Mouse (Mus musculus): ENCODE results near the gene Il27ra. TPM values are rescaled to one million over a fixed set of nuclear protein-coding genes. Genes with fewer than 3 reads are reported as not detected.

The Il27ra gene
- total RNA-seq, 2 experiments from 2014 or later = 0.90 to 1.9 TPM

DNA sequence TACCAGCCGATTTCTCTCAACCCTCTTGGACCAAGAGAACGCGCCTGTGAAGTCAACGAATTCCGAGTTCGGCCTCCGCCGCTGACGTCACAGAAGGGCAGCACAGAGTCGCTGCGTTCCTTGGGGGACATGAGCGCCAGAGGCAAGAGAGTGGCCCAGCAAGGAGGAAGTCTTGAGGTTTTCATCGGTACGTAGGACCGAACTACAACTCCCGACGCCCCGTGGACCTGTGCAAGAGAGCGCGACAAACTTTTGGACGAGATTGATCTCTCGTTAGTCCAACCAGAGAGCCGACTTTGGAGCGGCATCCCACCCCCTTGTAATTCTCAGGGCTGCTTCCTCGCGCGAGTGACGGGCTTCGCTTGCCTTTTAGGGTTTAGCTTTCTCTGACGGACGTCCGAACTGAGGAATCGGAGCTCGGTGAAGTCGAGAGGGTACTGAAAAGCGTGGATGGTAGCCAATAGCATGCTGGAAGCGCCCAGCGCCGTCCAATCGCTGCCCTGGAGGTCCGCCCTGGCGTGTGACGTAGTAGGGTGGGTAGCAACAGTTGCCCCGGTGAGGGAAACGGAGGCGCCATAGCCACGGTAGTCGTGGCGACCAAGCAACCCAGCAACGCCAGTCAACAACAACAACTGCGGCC, 24.0 kb upstream of the Il27ra start, which contains the start of gene Rfx1:
TSS of gene Rfx1 (plus strand) at position 544 of the 640 bp plus-strand sequence.
- ATAC-seq (replicated peaks; ENCODE audit: poor library complexity, severe bottlenecking) = peak; percentile 82

DNA sequence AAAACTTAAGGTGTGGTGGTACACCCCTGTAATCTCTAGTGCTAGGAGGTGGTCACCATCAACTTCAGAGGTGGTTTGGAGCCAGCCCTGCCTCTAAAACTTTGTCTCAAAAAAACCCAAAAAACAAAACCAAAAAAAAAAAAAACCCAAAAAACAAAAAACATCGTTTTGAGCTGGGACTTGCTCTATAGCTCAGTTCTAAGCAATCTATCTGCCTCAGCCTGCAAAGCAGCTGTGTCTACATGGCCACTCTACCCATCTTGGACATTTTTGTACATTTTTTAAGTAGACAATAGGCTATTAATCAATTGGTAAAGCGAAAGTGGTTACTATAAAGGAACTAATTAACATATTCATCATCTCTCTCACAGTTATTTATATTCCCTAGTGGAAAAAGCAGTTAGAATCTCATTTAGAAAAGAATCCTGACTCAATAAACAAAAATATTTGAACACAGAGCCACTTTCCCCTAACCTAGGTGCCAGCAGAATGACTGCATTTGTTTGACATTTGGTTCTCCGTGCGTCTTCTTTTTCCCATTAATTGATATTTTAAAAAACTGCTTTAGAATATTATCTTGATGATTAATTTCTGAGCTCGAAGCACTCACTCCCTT, 23.2 kb upstream of the Il27ra start:
- ATAC-seq (replicated peaks; ENCODE audit: poor library complexity, severe bottlenecking) = no peak

DNA sequence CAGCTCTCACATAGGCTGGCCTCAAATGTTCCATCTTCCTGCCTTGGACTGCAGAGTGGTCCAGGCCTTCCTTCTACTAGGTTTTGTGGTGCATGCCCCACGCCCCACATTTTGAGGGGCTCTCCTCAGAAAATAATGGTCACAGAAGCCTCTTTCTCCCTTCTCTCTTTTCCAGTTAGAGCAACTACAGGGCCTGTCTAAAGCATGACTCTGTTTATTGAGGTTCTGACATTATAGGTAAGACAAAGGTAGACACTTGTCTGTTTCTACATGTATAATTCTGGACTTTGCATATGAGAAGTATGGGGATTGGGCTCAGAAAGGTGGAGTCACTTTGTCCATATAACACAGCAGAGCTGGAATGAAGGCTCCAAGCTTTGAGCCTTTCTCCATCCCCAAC, 22.6 kb upstream of the Il27ra start, which contains the start of gene Gm10643:
TSS of gene Gm10643 (minus strand) at position 101 of the 400 bp plus-strand sequence.
- no peak for ATAC-seq (replicated peaks; ENCODE audit: poor library complexity, severe bottlenecking)

DNA sequence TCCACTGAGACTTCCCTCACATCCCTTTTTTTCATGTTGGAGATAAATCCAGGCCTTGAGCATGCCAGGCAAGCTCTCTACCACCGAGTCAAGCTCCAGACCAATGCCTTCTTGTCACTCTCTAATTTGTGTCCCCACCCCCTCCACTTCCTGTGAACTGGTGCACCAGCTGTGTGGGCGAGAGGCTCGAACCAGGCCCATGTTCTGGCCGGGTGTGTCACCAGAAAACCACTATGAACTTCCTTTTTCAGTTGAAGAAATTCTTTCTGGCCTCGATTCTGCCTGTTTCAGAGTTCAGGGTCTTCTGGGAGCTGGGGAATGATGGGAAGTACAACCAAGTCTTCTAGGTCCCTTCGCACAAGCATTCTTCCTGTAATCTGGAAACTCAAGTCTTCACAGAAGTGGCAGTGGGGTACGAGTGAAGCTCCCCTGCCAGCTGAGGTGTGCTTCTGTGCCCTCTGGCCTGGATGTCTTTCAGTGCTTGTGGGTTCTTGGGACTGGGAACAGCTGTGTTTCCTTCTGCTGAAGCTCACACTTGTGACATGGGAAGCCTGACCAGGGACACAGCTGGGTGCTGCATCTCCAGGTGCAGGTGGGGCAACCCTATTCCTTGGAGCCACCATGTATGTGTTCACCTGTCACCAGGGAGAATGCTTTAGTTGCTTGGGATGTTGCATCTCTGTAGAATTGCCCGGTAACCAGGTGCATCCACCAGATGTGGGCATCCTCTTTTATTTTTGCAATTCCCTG, 21.6 kb upstream of the Il27ra start:
- peak; percentile 18 for ATAC-seq (replicated peaks; ENCODE audit: poor library complexity, severe bottlenecking)

DNA sequence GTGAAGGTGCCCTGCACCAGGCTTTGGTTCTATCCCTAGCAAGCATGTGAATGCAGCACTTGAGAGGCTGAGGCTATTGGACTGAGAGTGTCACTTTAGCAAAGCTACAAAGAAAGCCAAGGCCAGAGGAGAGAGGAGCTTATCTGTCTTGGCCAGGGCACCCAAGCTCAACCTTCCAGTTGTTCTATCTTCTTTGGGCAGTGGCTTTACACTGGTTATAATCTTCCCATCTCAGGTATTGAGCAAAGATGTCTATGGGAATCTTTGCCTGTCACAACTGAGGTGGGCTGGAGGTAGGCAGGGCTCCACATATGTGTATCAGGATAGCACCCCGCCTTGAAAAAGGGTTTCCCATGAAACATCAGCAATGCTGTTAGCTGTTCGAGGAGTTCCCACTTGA, 17.9 kb upstream of the Il27ra start:
- no peak for ATAC-seq (replicated peaks; ENCODE audit: poor library complexity, severe bottlenecking)

DNA sequence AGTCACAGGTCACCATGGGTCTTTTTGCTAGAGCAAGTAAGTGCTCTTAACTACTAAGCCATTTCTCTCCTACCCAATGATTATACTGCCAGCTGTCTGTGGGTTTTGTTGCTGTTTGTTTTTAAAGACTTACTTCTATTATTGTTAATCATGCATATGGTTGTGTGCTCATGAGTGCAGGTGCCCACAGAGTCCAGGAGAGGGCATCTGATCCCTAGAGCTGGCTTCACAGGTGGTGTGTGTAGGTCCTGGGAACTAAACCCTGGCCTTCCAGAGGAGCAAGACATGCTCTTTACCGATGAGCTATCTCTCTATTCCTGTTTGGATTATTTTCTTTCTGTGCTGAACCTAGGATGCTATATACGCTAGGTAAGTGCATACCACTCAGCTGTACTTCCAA, 16.8 kb upstream of the Il27ra start:
- ATAC-seq (replicated peaks; ENCODE audit: poor library complexity, severe bottlenecking) = no peak

DNA sequence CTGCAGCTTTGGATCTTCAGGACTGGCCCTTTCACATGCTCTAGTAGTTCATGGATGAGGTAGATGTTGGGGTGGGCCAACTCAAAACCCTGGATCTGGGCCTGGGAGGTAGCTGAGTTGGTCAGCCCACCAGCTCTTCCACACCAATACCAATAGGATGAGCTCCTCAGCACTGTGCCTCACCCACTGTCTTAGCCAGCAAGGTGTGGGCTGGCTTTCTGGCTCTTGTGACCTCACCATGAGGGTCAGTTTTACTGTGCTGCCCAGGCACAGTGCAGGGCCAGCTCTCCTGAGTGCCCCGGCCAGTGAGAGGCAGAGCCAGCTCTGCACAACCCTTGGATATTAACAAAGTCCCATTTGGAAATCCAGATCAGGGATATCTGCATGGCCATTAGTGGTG, 15.4 kb upstream of the Il27ra start:
- ATAC-seq (replicated peaks; ENCODE audit: poor library complexity, severe bottlenecking) = no peak

DNA sequence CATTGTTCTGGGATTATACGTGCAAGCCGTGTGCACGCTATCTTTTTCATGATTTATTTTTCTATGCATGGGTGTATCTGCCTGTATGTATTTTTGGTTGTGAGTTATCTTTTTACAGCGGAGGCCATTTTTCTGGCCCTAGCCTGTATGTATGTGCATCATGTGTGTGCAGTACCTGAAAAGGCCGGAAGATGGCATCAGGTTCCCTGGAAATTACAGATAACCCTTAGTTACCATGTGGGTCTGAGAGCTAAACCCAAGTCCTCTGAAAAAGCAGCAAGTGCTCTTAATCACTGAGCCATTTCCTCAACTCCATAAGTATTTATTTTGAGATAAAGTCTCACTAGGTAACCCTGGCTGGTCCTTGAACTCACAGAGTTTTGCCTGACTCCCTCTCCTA, 10.8 kb upstream of the Il27ra start:
- ATAC-seq (replicated peaks; ENCODE audit: poor library complexity, severe bottlenecking) = no peak

DNA sequence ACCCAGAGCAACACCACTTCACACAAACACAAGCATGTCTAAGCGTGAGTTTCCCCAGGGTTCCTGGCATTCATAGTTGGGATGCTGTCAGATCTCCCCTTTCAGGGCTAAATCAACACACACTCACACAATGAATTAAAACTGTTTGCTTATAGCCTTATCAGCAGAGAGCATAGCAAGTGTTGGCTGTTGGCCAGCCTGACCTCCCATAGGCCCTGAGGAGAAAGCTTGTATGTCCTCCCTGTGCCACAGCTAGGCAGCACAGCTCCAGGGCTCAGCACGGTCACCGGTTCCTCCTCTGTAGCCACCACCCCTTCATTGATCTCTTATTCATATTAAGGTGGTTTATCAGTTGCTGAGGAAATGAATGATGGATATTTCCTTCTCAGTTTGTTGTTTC, 10.4 kb upstream of the Il27ra start:
- ATAC-seq (replicated peaks; ENCODE audit: poor library complexity, severe bottlenecking) = no peak

DNA sequence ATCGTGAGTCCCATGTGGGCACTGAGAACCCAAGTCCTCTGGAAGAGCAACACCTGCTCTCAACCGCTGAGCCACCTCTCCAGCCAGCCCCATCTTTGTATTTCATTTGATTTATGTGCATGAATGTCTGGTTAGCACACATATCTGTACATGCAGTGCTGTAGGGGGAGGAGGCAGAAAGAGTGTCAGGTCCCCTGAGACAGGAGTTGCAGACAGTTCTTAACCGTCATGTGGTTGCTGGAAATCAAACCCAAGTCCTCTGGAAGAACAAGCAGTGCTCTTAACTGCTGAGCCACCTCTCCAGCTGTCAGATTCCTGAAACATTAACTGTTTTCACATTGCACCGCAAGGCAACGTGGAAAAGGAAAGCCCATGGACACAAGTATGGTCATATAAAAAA, 5.8 kb upstream of the Il27ra start:
- ATAC-seq (replicated peaks; ENCODE audit: poor library complexity, severe bottlenecking) = no peak

DNA sequence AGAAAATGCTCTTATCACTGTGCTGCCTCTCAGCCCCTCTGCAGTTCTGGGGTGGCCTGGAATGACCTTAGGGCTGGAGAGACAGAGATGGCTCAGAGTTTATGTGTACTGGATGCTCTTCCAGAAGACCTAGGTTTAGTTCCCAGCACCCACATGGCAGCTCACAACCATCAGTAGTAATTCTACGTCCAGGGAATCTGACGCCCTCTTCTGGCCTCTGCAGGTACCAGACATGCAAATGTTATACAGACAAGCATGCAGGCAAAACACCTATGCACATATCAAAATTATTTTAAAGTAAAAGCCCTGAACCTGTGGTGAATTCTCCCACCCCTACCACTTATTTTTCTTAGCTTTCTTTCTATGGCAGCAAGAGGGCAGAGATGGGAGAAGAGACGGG, 4.1 kb upstream of the Il27ra start:
- no peak for ATAC-seq (replicated peaks; ENCODE audit: poor library complexity, severe bottlenecking)

DNA sequence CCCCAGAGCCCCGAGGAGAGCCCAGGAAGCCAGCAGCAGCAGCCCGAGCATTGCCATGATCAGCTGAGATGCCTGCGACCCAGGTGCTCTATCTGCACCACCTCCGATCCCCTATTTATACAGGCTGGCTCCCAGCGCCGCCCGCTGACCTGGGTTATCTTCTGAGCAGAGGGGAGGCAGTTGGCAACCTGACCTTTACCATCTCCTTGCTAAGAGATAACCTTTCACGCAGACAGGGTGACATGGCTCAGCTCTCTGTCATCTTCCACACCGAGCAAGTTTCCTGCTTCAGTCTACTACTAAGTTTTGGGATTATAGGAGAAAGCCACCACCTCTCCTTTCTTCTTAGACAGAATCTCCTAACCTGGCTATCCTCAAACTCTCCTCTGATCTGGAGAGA, 2.5 kb upstream of the Il27ra start, which contains the start of gene Rln3:
TSS of gene Rln3 (minus strand) at position 101 of the 400 bp plus-strand sequence.
- ATAC-seq (replicated peaks; ENCODE audit: poor library complexity, severe bottlenecking) = no peak

DNA sequence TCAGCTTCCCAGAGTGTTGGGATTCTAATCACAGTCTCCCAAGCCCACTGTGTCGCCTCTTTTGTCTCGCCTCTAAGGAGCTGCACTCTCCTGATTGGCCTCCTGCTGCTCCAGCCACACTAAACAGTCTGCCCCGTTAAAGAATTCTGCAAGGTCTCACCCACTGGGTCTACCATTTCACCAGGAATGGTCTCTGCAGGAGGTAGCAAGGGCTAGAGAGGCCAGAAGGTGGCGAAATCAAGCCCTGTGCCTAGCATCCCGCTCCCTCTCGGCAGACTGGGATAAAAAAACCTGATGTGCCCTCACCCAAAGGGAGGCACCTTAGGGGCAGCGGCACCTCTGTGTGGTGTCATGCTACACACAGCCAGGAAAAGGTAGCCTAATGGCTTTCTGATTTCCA, 1.7 kb upstream of the Il27ra start:
- no peak for ATAC-seq (replicated peaks; ENCODE audit: poor library complexity, severe bottlenecking)

DNA sequence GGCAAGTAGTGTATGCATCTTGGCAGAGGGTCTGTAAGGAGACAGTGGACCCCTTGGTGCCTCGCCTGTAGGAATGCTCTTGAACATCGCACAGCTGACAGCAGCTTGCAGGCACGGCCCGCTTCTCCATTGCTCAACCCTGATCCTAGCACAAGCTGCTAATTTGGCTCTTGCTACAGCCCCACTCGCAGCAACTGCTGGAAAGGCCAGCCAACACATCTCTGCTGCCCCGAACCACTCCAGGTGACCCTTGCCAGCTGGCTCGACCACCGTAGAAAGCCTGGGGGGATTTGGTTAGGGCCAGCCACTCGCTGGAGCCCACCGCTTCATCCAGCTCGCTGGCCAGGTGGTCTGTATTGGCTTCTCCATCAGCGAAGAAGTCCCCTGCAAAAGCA, 556 bp upstream of the Il27ra start:
- 0 out of 2 replicates have a peak, but pooled peaks have one; percentile 20 for ATAC-seq (replicated peaks; ENCODE audit: poor library complexity, severe bottlenecking)

DNA sequence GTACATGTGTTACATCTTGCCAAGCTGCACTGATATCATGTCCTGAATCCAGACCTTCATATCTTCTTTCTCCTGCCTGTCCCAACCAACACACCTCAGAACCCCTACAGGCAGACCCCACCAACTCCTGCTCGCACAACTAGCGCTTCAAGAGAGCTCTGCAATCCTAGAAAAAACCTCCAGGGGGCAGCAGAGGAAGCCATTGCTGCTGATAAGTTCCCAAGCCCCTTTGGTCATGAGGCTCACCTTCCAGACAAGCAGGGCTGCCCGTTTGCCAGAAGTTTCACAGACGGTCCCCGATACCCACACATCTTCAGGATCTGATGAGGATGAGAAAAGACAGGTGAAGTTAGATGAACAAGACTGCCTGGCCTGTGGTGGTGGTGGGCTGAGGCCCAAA, 3.3 kb downstream of the Il27ra start:
- ATAC-seq (replicated peaks; ENCODE audit: poor library complexity, severe bottlenecking) = peak; percentile 52

DNA sequence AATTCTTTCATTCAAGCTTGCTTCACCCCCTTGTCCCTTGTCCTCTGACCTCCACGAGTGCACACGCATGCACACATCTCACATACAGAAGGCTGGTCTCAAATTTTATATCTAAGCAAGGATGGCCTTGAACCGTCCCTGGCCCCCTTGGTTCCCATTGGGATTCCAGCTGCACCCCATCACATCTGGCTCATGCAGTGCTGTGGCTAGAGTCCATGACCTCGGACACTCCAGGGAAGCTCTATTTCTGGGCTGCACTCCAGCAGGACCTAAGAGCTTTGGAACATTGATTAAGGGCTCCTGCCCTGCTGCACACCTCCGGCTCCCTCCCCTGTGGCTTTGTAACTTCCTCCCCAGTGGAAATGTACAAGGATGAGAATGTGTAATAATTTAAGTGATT, 4.4 kb downstream of the Il27ra start:
- ATAC-seq (replicated peaks; ENCODE audit: poor library complexity, severe bottlenecking) = no peak

DNA sequence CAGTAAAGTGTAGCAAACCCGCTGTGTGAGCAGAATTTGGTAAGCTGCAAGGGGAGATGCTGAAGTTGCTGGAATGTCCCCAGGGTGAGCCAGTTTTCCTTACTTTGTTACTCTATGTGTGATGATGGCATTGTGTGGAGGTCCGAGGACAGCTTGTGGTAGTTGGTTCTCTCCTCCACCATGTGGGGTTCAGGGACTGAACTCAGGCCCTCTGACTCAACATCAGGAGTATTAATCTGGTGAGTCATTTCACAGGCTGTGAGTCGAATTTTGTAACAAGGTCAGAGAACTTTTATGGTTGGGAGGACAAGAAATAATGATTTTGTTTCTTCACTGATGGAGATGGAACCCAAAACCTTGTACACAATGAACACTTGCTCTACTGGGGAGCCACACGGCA, 9.6 kb downstream of the Il27ra start:
- ATAC-seq (replicated peaks; ENCODE audit: poor library complexity, severe bottlenecking) = no peak

DNA sequence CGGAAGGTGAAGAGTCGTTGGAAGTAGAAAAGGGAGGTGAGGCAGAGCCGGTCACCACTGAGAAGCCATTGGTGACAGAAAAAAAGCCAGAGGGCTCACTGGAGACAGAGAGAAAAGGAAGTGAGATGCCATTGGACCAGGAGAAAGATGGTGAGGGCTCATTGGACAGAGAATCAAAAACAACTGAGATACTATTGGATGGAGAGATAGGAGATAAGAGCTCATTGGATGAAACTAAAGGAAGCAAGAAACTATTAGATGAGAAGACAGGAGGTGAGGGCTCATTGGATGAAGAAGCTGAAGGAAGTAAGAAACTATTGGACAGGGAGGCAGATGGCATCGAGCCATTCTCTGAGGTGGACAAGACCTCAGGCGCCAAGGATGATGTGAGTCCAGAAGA, 13.1 kb downstream of the Il27ra start:
- no peak for ATAC-seq (replicated peaks; ENCODE audit: poor library complexity, severe bottlenecking)

DNA sequence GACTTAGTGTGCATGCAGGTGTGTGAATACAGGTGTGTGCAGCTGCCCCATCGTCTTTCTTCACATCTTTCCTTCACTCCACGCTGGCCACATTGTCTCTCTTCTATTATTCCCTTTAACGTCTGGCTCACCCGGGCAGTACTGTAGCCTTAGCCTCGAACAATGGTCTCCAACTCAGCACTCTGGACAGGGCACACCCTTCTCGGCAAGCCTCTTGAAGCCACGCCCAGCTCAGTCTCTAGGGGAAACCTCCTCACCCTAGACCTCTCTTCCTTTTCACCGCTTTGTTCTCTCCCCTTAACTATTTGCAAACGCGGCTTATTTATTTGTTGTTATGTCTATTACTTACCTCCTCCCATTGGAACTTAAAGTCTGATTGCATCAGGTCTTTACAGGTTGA, 14.9 kb downstream of the Il27ra start:
- ATAC-seq (replicated peaks; ENCODE audit: poor library complexity, severe bottlenecking) = peak; percentile 64

DNA sequence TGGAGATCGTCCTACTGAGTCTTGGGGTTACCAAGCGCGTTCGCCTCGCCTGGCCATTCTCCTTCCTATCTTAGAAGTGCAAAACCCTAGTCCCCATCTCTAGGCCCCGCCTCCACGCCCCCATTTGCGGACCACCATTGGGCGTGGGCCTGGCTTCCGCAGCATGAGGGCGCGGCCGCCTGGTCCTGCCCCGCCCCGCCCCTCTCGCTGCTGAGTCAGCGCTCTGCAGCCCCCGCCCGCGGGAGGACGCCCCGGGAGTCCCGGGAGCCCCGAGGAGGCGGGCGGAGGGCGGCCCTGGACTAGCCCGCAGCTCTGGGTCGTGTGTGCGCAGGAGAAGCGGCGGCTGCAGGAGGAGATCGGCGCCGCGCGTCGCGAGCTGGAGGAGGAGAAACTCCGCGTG, 16.5 kb downstream of the Il27ra start:
- peak; percentile 78 for ATAC-seq (replicated peaks; ENCODE audit: poor library complexity, severe bottlenecking)

DNA sequence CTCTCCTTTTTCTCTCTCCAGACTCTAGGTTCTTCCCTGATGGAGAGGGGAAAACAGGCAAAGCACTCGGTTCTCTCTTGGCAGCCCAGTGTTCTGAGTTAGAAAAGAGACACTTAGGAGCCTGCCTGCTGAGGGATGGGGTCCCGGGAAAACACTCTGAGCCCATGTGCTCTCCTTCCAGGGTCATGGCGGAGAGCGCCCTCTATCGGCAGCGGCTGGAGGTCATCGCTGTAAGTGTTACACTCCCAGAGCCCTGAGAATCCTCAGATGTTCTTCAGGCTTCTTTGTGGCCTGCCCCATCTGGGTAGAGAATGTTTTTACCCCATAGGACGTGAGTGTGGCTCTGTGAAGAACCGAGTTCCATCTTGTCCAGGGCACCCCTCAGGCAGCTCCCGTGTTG, 18.2 kb downstream of the Il27ra start:
- 0 out of 2 replicates have a peak, but pooled peaks have one; percentile 32 for ATAC-seq (replicated peaks; ENCODE audit: poor library complexity, severe bottlenecking)
